In the genomic region with DNA sequence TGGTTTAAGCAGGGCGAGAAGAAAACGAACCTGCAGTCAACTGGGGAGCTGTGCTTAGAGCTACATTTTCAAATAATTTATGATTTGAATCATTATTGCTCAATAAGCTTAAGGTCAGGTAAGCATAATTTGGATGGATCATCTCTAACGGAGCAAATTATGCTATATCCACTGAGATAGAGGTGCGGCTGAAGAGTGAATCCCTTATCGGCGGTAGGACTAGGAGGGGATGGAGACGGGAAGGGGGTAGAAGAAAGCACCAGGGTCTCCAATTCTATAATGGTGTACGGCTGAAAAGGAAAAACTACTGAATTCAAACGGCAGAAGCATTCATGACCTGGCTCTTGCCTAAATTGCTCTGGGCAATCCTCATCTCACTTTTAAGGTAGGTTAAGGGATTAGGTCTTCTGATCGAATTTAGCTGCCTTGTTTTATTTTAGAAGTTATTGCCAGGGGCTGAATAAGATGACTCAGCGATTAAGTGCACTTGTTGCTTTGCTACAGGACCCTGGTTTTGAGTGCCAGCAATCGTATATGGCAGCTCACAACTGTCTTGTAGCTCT, we compare ENCODE assay signal across 8 mouse cellular contexts. TPM values are rescaled to one million over a fixed set of nuclear protein-coding genes. Genes with fewer than 3 reads are reported as not detected.
DNase-seq lines count a peak whose midpoint lies in the region; ATAC-seq and TF ChIP-seq lines count a peak whose summit lies in the region.

No protein-coding gene starts in this region.

- peaks cover 7% of the 10 kb centered on the region; the same call in 1 of the 2 replicates for H3K4me1 ChIP-seq in cerebellum, adult 2 months (ENCODE audit: control insufficient read depth, insufficient read depth, low read length)
- peaks cover 8% of the 10 kb centered on the region for H3K4me1 ChIP-seq in thymus, adult 2 months (replicated peaks; ENCODE audit: control insufficient read depth, insufficient read depth, low read length)
- peaks cover 60% of the 10 kb centered on the region for H3K4me1 ChIP-seq in liver, embryonic 13.5 days (replicated peaks)

- no peak for TF ChIP-seq POLR2A in cerebellum, adult 2 months (IDR thresholded peaks at IDR 0.05; ENCODE audit: borderline replicate concordance, insufficient read depth, low read length)
- TF ChIP-seq POLR2A in thymus, adult 2 months (IDR thresholded peaks at IDR 0.05; ENCODE audit: control insufficient read depth, extremely low read depth, insufficient read depth, low read length, poor library complexity): no peak

- peak overlapping the region; percentile 93 for H3K4me2 ChIP-seq in liver, embryonic 13.5 days

- H3K36me3 ChIP-seq in thymus, adult 2 months (ENCODE audit: control insufficient read depth, insufficient read depth, low read length): peaks cover 20% of the 10 kb centered on the region
- H3K36me3 ChIP-seq in liver, embryonic 13.5 days: peaks cover 44% of the 10 kb centered on the region

- no peaks in the 10 kb centered on the region for H3K27me3 ChIP-seq in cerebellum, adult 2 months (ENCODE audit: control insufficient read depth, insufficient read depth, low read length)
- no peaks in the 10 kb centered on the region for H3K27me3 ChIP-seq in thymus, adult 2 months (ENCODE audit: control insufficient read depth, insufficient read depth, low read length)
- no peaks in the 10 kb centered on the region for H3K27me3 ChIP-seq in liver, embryonic 13.5 days

- DNase-seq in cerebellum, adult 9-11 months: peak; percentile 56
- no peak for DNase-seq in cerebellum, adult 2 months
- no peak for DNase-seq in thymus, adult 2 months
- DNase-seq in thymus, postnatal 4 days: no peak
- DNase-seq in liver, embryonic 13.5 days: no peak
- DNase-seq in ovary, adult 18-20 months (ENCODE audit: low spot score): no peak
- no peak for DNase-seq in MN1 (ENCODE audit: low spot score)

- H3K9ac ChIP-seq in liver, embryonic 13.5 days: peak overlapping the region; percentile 81

- no peak for TF ChIP-seq CTCF in cerebellum, adult 2 months (IDR thresholded peaks at IDR 0.05; ENCODE audit: borderline replicate concordance, insufficient read depth, low read depth, low read length)
- no peak for TF ChIP-seq CTCF in thymus, adult 2 months (IDR thresholded peaks at IDR 0.05; ENCODE audit: borderline replicate concordance, control insufficient read depth, extremely low read depth, insufficient read depth, low read length, poor library complexity)

- H3K9me3 ChIP-seq in liver, embryonic 13.5 days (replicated peaks): no peaks in the 10 kb centered on the region

- no peak overlapping the region for H3K27ac ChIP-seq in cerebellum, adult 2 months (ENCODE audit: insufficient read depth, low read length)
- no peak overlapping the region; the same call in 1 of the 2 replicates for H3K27ac ChIP-seq in thymus, adult 2 months (ENCODE audit: control insufficient read depth, insufficient read depth, low read length)
- H3K27ac ChIP-seq in liver, embryonic 13.5 days: peak overlapping the region; percentile 88

- 6% methylated on average over 12 of the region's 12 CpGs for WGBS in cerebellum, adult 2 months
- WGBS in thymus, adult 2 months: 4% methylated on average over 12 of the region's 12 CpGs
- whole genome bisulfite sequencing in liver, embryonic 13.5 days (ENCODE audit: insufficient replicate concordance): 4% methylated on average over 12 of the region's 12 CpGs

- no peak overlapping the region for H3K4me3 ChIP-seq in cerebellum, adult 2 months (replicated peaks; ENCODE audit: insufficient read depth, low read depth, low read length)
- H3K4me3 ChIP-seq in thymus, adult 2 months (ENCODE audit: control insufficient read depth, insufficient read depth, low read length): peak overlapping the region; percentile 83; the same call in 1 of the 2 replicates
- peak overlapping the region; percentile 86 for H3K4me3 ChIP-seq in liver, embryonic 13.5 days (replicated peaks)

- ATAC-seq in liver, embryonic 13.5 days (ENCODE audit: low read depth): no peak
- ATAC-seq in granulocyte monocyte progenitor cell, adult 5-6 weeks (replicated peaks; ENCODE audit: poor library complexity, severe bottlenecking): no peak

RNA-seq across cellular contexts. Expression of gene Tnpo2, which starts 1.5 kb away (rescaled TPM):
- 92.0 and 97.9 TPM in 2 replicates for polyA plus RNA-seq in cerebellum, adult 2 months (2012; rRNA removed)
- 138 and 144 TPM in 2 replicates for polyA plus RNA-seq in thymus, adult 2 months (2012; rRNA removed)
- 24.0 and 28.2 TPM in 2 replicates for polyA plus RNA-seq in liver, embryonic 13.5 days (2015; fragmentation: Nextera tagmentation; extraction: Ambion mirVana)
- total RNA-seq in granulocyte monocyte progenitor cell, adult 5-6 weeks (2014; fragmentation: Nextera tagmentation): 19.6 and 25.0 TPM in 2 replicates
- total RNA-seq in granulocyte monocyte progenitor cell, adult 5-6 weeks (2017): 21.5 and 26.8 TPM in 2 replicates

RNA-seq across cellular contexts. Expression of gene Trir, which starts 8.6 kb away (rescaled TPM):
- polyA plus RNA-seq in cerebellum, adult 2 months (2012; rRNA removed): 138 and 150 TPM in 2 replicates
- 172 and 173 TPM in 2 replicates for polyA plus RNA-seq in thymus, adult 2 months (2012; rRNA removed)
- polyA plus RNA-seq in liver, embryonic 13.5 days (2015; fragmentation: Nextera tagmentation; extraction: Ambion mirVana): 83.1 and 91.4 TPM in 2 replicates
- 112 and 128 TPM in 2 replicates for total RNA-seq in granulocyte monocyte progenitor cell, adult 5-6 weeks (2014; fragmentation: Nextera tagmentation)
- total RNA-seq in granulocyte monocyte progenitor cell, adult 5-6 weeks (2017): 245 and 280 TPM in 2 replicates

RNA-seq across cellular contexts. Expression of gene Asna1, which starts 10.2 kb away (rescaled TPM):
- polyA plus RNA-seq in cerebellum, adult 2 months (2012; rRNA removed): 291 and 296 TPM in 2 replicates
- polyA plus RNA-seq in thymus, adult 2 months (2012; rRNA removed): 139 and 152 TPM in 2 replicates
- 80.1 and 81.5 TPM in 2 replicates for polyA plus RNA-seq in liver, embryonic 13.5 days (2015; fragmentation: Nextera tagmentation; extraction: Ambion mirVana)
- total RNA-seq in granulocyte monocyte progenitor cell, adult 5-6 weeks (2014; fragmentation: Nextera tagmentation): 73.1 and 73.3 TPM in 2 replicates
- total RNA-seq in granulocyte monocyte progenitor cell, adult 5-6 weeks (2017): 74.5 and 91.2 TPM in 2 replicates

RNA-seq across cellular contexts. Expression of gene Best2, which starts 20.9 kb away (rescaled TPM):
- polyA plus RNA-seq in cerebellum, adult 2 months (2012; rRNA removed): 0.06 and 0.07 TPM in 2 replicates
- polyA plus RNA-seq in thymus, adult 2 months (2012; rRNA removed): 0.66 and 0.67 TPM in 2 replicates
- not detected in 2 replicates for polyA plus RNA-seq in liver, embryonic 13.5 days (2015; fragmentation: Nextera tagmentation; extraction: Ambion mirVana)
- total RNA-seq in granulocyte monocyte progenitor cell, adult 5-6 weeks (2014; fragmentation: Nextera tagmentation): not detected in 2 replicates
- not detected in 2 replicates for total RNA-seq in granulocyte monocyte progenitor cell, adult 5-6 weeks (2017)

RNA-seq across cellular contexts. Expression of gene Fbxw9, which starts 24.6 kb away (rescaled TPM):
- 27.7 and 29.3 TPM in 2 replicates for polyA plus RNA-seq in cerebellum, adult 2 months (2012; rRNA removed)
- polyA plus RNA-seq in thymus, adult 2 months (2012; rRNA removed): 25.0 and 29.3 TPM in 2 replicates
- polyA plus RNA-seq in liver, embryonic 13.5 days (2015; fragmentation: Nextera tagmentation; extraction: Ambion mirVana): 8.7 and 9.0 TPM in 2 replicates
- total RNA-seq in granulocyte monocyte progenitor cell, adult 5-6 weeks (2014; fragmentation: Nextera tagmentation): 11.6 and 13.5 TPM in 2 replicates
- 4.1 and 5.9 TPM in 2 replicates for total RNA-seq in granulocyte monocyte progenitor cell, adult 5-6 weeks (2017)
